Mouse (Mus musculus) hindlimb bud, embryonic 11.5 days (tissue): ENCODE measurements at regions not wholly inside any gene's neighbourhood (a gene's known extent, or its start where the extent isn't known, plus 50 kb on each side); places are given as distances from the start of the nearest gene placed in this dataset.

Experiments used
- DNase-seq: peaks from one replicate; pipeline ENCODE4 v3.0.0-alpha.2; 2012; ENCODE audit warnings: low read depth, low spot score; ENCODE audit errors: extremely low spot score

- DNase-seq: no peak
Measured at GRCm38 (mm10) chr10:56453578-56454069, 76.5 kb downstream of the Gja1 start.

- DNase-seq: no peak
Measured at GRCm38 (mm10) chr10:56455867-56456468, 78.8 kb downstream of the Gja1 start.

- no peak for DNase-seq
Measured at GRCm38 (mm10) chr10:56468537-56468936, 91.4 kb downstream of the Gja1 start.

- peak; percentile 26 for DNase-seq
Measured at GRCm38 (mm10) chr10:56468993-56469712, 92.0 kb downstream of the Gja1 start.

GRCm38 (mm10) chr10:56469895-56470294 is 92.8 kb downstream of the Gja1 start:
- DNase-seq: no peak

GRCm38 (mm10) chr10:56474951-56475350 is 97.8 kb downstream of the Gja1 start:
- DNase-seq: no peak

- no peak for DNase-seq
Measured at GRCm38 (mm10) chr10:56482156-56482716, 105.1 kb downstream of the Gja1 start.

- no peak for DNase-seq
Measured at GRCm38 (mm10) chr10:56484931-56485330, 107.8 kb downstream of the Gja1 start.

GRCm38 (mm10) chr10:56485746-56486145 is 108.6 kb downstream of the Gja1 start:
- DNase-seq: no peak

- DNase-seq: no peak
Measured at GRCm38 (mm10) chr10:56486584-56486983, 109.5 kb downstream of the Gja1 start.

- no peak for DNase-seq
Measured at GRCm38 (mm10) chr10:56493461-56493860, 116.3 kb downstream of the Gja1 start.

GRCm38 (mm10) chr10:56495352-56495751 is 118.2 kb downstream of the Gja1 start:
- DNase-seq: no peak

GRCm38 (mm10) chr10:56519041-56519440 is 141.9 kb downstream of the Gja1 start:
- DNase-seq: no peak

GRCm38 (mm10) chr10:56525791-56526190 is 148.7 kb downstream of the Gja1 start:
- no peak for DNase-seq

- DNase-seq: no peak
Measured at GRCm38 (mm10) chr10:56537091-56537490, 160.0 kb downstream of the Gja1 start.

- DNase-seq: no peak
Measured at GRCm38 (mm10) chr10:56539827-56540511, 162.8 kb downstream of the Gja1 start.

- DNase-seq: no peak
Measured at GRCm38 (mm10) chr10:56542106-56542505, 165.0 kb downstream of the Gja1 start.

GRCm38 (mm10) chr10:56545989-56546388 is 168.9 kb downstream of the Gja1 start:
- no peak for DNase-seq

- no peak for DNase-seq
Measured at GRCm38 (mm10) chr10:56546824-56547223, 169.7 kb downstream of the Gja1 start.

GRCm38 (mm10) chr10:56547825-56548224 is 170.7 kb downstream of the Gja1 start:
- DNase-seq: no peak

GRCm38 (mm10) chr10:56566836-56567442 is 189.8 kb downstream of the Gja1 start:
- no peak for DNase-seq
